Mouse (Mus musculus) thymus, postnatal 25 days (tissue): ENCODE results near the gene Mien1.

ENCODE experiments used
- DNase-seq: peaks from one replicate; pipeline ENCODE4 v3.0.0; 2022

Mien1 gene

DNA sequence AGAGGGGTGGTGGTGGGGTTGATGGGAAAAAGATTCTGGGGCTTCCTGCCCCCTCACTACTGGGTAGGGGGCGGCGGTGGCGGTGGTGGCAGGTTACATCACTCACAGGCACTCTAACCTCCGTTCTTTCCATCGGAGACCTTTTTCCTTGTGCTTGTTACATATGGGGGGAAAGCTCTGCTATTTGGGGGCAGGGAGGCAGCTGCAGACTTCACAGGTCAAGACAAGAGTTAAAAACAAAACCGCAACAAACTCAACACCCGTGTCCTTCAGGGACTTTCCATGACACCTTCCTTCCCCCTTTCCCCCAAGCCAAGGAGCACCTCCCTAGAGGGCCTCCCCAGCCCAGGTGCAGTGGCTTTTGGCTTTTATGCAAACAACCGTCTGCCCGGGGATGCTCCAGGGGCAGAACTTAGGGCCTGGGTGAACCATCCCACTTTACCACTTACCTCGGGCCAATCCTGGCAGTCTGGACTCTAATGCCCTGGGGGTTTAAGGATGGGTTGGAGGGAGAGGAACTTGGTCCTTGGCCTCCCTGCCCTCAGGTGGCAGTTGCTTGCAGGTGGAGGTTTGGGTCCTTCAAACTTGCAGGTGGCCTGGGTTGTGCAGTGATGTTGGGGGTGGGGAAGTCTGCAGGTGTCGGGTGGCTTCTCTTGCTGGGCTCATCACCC is 20.4 kb upstream of the Mien1 start:
- peak; percentile 86 for DNase-seq

DNA sequence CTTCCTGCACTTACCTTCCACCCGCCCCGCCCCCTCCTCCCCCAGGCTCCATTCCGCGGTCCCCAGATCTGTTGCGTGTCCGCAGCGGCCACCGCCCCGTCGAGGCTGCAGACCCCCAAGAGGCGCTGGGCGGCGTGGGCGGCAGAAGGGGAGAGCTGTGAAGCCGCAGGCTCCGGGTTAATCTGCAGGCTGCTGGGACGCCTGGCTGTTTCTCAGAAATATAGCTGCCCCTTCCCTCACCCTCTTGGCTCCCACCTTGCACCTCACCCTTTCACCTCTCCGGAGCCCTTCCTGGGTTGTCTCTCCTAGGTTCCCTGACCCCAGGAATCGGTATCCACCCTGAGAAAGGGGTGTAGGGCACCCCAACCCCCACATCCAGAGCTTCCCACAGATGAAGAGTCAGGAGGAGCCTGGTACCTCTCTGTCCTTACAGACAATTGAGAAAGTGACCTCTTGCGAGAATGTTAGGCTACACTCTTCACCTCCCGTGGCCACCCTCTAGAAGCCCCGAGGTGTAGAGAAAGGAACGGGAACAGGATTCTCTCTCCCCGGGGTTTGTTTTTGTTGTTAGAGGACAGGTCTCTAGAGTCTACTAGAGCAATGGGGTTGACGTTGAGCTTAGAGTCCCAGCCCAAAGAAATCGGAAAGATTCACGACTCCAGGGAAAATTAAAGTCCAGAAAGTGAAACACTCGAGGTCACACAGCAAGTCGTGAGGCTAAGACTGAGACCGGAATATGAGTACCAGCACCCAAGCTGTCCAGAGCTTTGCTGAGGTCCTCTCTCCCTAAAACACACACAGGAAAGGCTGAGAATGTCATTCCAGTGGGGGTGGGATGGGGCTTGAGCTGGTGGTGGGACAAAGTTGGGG is 19.6 kb upstream of the Mien1 start:
- DNase-seq = no peak

GRCm38 (mm10) chr11:98457367-98458120 is 18.8 kb upstream of the Mien1 start:
- DNase-seq = peak; percentile 99

GRCm38 (mm10) chr11:98456945-98457344 is 18.2 kb upstream of the Mien1 start:
- no peak for DNase-seq

DNA sequence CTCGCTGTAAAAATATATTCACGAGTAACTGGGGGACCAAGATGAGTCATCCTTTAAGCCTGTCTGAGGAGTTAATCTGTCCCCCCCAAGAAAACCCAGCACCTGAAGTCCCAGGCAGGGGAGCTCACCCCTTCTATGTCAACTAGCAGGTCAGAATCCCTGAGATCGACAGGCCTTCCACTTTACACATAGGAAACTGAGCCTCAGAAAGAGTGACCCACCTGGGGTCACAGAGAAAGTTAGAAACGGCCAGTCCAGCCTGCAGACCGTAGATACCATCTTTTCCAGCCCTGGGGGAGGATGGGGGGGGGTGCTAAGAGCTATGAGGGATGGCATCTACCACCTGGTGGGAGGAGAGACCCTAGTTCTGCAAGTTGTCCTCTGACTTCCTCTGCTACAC is 17.8 kb upstream of the Mien1 start:
- no peak for DNase-seq

DNA sequence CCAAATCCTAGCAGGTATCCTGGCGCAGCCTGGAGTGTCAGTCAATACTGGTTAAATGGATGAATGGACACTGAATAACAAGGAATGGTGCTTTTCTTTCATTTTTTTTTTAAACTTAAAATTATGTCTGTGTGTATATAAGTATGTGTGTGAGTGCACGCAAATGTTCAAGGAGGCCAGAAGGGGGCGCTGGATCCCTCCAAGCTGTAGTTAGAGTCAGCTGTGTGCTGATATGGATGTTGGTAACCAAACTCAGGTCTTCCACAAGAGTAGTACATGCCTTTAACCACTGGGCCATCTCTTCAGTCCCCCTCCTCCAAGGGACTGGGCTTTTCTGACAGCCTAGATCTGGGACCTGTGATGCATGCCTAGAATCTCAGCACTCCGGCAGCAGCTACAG is 16.7 kb upstream of the Mien1 start:
- no peak for DNase-seq

- no peak for DNase-seq
Observed at GRCm38 (mm10) chr11:98449921-98450771, 11.4 kb upstream of the Mien1 start.

DNA sequence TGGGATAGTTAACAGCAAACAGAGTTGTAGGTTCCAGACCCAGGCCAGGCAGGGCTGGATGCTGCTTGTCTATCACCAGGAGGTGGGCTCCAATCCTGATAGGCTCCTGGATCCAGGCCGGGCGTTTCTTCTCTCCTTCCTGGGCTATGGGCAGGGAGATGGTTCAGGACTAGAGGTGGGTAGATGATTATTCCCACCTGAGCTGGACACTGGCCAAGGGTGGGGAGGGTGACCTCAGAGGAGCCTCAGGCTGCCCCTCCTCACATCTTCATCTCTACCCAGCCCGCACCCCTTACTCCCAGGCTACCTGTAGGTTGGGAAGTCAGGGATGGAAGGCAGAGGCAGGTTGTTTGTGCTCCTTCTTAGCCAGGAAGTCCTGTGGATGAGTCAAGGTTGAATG is 10.6 kb upstream of the Mien1 start:
- no peak for DNase-seq

DNA sequence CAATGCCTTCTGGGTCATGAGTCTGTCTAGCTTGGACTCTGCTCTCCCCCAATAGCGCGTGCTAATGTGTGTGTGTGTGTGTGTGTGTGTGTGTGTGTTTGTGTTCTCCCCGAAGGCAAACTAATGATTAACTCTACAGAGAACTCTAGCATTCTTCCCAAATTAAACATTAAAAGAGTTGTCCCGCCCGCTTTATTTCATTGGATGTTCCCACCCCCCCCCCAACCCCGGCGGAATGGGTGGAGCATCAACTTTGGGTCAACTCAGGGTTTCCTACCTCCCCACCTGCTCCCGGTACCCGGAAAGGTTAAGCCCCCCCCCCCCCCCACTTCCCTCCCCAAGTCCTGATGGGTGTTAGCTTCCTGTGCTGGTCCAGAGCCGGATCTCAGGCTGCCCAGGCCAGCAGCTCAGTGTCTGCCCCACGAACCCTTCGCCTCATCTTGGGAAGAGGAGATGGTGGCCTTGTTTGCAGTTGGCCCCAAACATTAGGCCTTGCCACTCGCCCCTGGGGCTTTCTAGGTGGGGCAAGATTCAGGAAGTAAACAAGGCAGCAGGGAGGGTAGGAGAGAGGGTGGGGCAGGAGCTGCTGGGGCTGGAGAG is 9.5 kb upstream of the Mien1 start:
- DNase-seq = no peak

GRCm38 (mm10) chr11:98447475-98447834 is 8.7 kb upstream of the Mien1 start:
- DNase-seq = no peak

- no peak for DNase-seq
Observed at GRCm38 (mm10) chr11:98446562-98447474, 8.0 kb upstream of the Mien1 start.

DNA sequence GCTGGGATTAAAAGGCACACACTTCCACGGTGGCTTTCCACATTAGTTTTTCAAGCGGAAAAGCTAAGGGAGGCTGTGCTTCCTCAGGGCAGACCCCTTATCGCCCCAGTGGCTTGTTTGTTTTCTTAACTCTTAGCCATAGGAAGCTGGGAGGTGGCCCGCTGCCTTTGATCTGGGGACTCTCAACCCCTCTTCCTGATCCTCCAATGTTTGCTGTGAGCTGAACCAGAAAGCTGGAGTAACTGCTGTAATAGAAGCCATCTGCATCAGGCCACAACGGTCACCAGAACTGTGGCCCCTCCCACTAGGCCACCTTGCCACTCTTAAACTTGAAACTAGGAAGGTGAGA is 7.4 kb upstream of the Mien1 start, which contains the start of gene Grb7:
Gene Grb7, plus strand, starts transcription at position 182 of the 349 bp plus-strand sequence.
- no peak for DNase-seq

DNA sequence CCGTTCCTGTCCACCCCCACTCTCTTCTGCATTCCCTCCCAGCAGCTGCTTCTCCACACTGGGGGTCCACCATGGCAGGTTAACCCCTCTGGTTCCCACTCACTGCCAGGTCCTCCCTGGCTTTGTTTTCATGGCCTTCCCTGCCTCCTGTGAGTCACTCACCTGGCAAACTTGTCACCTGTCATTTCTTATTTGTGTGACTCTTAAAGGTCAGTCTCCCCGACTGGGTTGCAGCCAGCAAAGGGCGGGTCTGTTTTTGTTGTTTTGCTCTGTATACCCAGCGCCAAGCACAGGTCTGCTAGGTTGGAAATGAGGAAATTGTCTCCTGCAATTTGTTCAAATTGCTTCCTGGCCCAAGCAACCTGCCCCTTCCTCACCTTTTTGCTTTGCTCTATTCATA is 6.9 kb upstream of the Mien1 start:
- no peak for DNase-seq

GRCm38 (mm10) chr11:98445238-98445637 is 6.4 kb upstream of the Mien1 start:
- no peak for DNase-seq

DNA sequence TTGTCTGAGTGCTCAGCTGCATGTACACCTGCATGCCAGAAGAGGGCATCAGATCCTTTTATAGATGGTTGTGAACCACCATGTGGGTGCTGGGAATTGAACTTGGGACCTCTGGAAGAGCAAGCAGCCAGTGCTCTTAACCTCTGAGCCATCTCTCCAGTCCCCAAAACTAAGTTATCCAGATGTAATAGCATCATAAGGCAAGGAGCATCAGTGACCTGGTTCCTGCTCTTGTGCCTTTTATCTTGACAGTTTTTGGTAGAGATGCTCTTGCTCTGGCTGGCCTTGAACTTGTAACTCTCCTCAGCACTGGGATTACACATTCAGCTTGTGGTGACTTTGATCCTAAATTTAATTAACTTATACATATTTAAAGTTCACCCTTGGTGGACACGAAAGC is 4.9 kb upstream of the Mien1 start:
- DNase-seq = no peak

DNA sequence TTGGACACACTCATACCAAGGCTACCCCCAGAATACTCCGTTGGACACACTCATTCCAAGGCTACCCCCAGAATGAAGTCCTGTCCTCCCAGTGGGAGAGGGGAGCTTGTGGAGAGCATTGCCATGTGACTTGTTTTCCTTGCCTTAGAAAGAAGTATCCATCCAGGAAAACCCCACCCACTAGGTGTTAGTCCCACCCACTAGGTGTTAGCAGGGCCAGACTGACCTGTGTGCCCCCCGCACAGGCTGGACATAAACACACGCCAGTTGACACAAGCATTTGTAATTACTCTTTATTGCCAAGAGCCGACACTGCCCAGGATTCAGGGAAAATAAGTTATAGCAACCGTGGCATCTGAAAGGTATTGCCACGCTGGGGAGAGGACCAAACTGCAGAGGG is 1.4 kb downstream of the Mien1 start:
- DNase-seq = no peak

DNA sequence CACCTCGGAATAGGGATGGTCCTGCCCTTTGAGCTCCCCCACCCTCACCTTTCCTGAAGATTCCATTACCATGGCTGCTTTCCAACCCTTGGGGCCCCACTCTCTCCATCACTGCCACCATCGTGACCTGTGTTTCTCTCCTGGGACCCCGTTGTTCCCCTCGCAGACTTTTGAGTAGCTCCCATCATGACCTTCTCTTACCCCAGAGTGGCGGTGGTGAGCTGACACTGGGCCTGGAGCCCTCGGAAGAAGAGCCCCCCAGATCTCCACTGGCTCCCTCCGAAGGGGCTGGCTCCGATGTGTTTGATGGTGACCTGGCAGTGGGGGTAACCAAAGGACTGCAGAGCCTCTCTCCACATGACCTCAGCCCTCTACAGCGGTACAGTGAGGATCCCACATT is 3.1 kb downstream of the Mien1 start:
- no peak for DNase-seq

DNA sequence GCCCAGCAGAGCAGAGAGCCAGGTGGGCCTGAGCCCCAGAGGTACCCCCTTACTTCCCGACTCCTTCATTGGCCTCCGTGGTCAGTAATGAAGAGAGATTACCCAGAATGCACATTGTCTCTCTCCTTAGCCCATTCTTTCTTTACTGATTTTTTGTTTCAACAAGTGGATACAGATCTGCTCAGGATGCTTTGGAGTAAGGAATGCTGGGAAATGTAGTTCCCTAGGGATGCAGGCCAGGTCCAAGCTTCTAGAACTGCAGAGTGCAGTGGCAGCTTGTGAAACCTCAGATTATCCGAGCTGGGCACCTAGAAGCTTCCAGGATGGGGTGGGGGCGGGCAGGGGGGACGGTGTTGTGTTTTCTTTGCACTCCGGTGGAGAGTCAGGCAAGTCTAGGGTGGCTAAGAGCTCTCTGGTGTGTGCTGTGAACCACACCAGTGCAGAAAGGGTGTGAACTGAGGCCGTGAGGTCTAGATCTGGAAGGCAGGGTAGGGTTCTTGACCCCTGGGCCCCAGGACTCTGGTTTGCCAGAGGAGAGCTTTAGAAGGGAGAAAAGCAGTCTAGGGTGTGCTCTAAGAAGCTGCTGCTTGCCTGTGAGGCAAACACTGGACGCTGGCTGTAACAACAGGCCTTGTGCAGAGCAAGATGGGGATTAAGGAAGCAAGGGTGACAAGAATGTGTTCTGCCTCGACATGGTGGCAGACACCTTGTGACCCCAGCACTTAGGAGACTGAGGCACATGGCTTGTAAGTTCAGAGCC is 6.9 kb downstream of the Mien1 start:
- no peak for DNase-seq

GRCm38 (mm10) chr11:98428436-98428835 is 10.4 kb downstream of the Mien1 start:
- no peak for DNase-seq

GRCm38 (mm10) chr11:98426592-98426991 is 12.2 kb downstream of the Mien1 start:
- no peak for DNase-seq
